Mouse (Mus musculus) limb, embryonic 11.5 days (tissue): ENCODE results near the gene Bcl7b. TPM values are rescaled to one million over a fixed set of nuclear protein-coding genes. Genes with fewer than 3 reads are reported as not detected.
"Not testable (repeated sequence)": the region's sequence is repeated elsewhere in the genome, so short reads cannot be mapped to it uniquely, and the experiment has no call there.

Experiments
- ATAC-seq: fragments of 200-750 bp; cut with Nextera tagmentation; 2 replicates; pipeline ENCODE4 v1.8.0; 2017; ENCODE audit warnings: low read depth; ENCODE audit not compliant: insufficient number of reproducible peaks, low FRiP score, low TSS enrichment
- DNase-seq: peaks from one replicate; pipeline ENCODE4 v3.0.0-alpha.2; 2015; ENCODE audit warnings: low spot score
- H3K27ac ChIP-seq: fragments of 300-500 bp; sonication (generic); replicated peaks from 2 replicates; pipeline ENCODE4 v1.5.1; 2014; ENCODE audit warnings: low read depth, mild to moderate bottlenecking, low read length
- H3K27me3 ChIP-seq: fragments of 300-500 bp; sonication (generic); 2 replicates; pipeline ENCODE4 v1.6.1; 2014; ENCODE audit warnings: mild to moderate bottlenecking, low read length, mixed read lengths; ENCODE audit not compliant: control insufficient read depth, insufficient read depth
- H3K36me3 ChIP-seq: fragments of 300-500 bp; sonication (generic); 2 replicates; pipeline ENCODE4 v1.6.1; 2014; ENCODE audit warnings: mild to moderate bottlenecking, low read length, moderate library complexity, mixed read lengths; ENCODE audit not compliant: control insufficient read depth, insufficient read depth
- H3K4me1 ChIP-seq: fragments of 300-500 bp; sonication (generic); 2 replicates; pipeline ENCODE4 v1.6.1; 2014; ENCODE audit warnings: low read length, mixed read lengths; ENCODE audit not compliant: control insufficient read depth, insufficient read depth
- H3K4me2 ChIP-seq: fragments of 300-500 bp; sonication (generic); 2 replicates; pipeline ENCODE4 v1.6.1; 2014; ENCODE audit warnings: low read depth, mild to moderate bottlenecking, moderate library complexity; ENCODE audit not compliant: severe bottlenecking
- H3K4me3 ChIP-seq: fragments of 300-500 bp; sonication (generic); 2 replicates; pipeline ENCODE4 v1.5.1; 2014; ENCODE audit warnings: low read depth, low read length
- H3K9ac ChIP-seq: fragments of 300-500 bp; sonication (generic); 2 replicates; pipeline ENCODE4 v1.6.1; 2014; ENCODE audit warnings: mild to moderate bottlenecking, low read length
- H3K9me3 ChIP-seq: fragments of 300-500 bp; sonication (generic); 2 replicates; pipeline ENCODE4 v1.6.1; 2016; ENCODE audit warnings: low read length; ENCODE audit not compliant: control insufficient read depth
- WGBS: fragments of 180-500 bp; shearing (Covaris S2); extraction: QIAGEN DNeasy Blood & Tissue Kit; methylation state at CpG from one replicate; pipeline ENCODE4 v1.1.7; 2014; 5-methylcytosine and 5-hydroxymethylcytosine counted together
- polyA plus RNA-seq: library from polyadenylated mRNA; unstranded; fragments of >200 nt; fragmentation: Nextera tagmentation; extraction: Ambion mirVana; gene quantifications from 2 replicates; pipeline ENCODE4 v1.2.1, GENCODE M21; 2014

Bcl7b gene
- polyA plus RNA-seq, 1 experiment from 2014 or later: 45.6 TPM

DNA sequence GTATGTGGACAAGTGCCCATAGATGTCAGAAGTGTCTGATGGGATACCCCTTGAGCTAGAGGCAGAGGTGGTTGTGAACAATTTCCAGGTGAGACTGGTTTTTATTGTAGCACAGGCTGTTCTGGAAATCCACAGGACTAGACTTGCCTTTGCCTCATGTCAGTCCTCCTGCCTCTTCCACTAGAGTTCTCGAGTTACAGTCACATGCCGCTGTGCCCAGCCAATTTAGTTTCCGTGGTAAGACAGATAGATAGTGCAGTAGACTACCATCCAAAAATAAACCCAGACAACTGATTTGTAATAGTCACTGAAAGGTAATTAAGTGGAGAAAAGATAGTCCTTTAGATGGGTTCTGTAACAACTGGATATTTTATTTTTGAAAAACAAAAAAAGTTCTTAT lies 34.7 kb downstream of the Bcl7b start:
- WGBS: 73% methylated on average over 3 of the region's 3 CpGs
- Histone ChIP-seq H3K27ac (no peak overlapping the region), H3K4me3 (no peak overlapping the region), H3K36me3 (peaks cover 27% of the 10 kb centered on the region; the same call in 1 of the 2 replicates), H3K27me3 (no peaks in the 10 kb centered on the region), H3K4me2 (no peak overlapping the region), H3K9ac (no peak overlapping the region), H3K4me1 (no peaks in the 10 kb centered on the region), H3K9me3 (no peaks in the 10 kb centered on the region)
- ATAC-seq (no peak), DNase-seq (no peak)

DNA sequence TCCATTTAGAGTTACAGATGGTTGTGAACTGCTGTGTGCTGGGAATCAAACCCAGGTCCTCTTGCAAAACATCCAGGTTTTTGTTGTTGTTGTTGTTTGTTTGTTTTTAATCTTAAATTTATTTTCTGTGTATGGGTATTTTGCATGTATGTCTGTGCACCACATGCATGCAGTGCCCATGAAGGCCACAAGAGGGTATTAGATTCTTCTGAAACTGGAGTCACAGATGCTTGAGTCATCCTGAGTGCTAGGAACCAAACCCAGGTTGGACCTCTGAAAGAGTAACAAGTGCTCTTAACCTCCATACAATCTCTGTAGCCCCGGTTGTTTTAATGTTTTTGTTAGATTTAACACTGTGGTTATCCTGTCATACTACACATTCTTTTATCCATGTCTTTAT lies 40.1 kb downstream of the Bcl7b start:
- Histone ChIP-seq H3K4me2 (no peak overlapping the region), H3K4me3 (no peak overlapping the region), H3K9ac (no peak overlapping the region), H3K9me3 (no peaks in the 10 kb centered on the region), H3K4me1 (no peaks in the 10 kb centered on the region), H3K27ac (no peak overlapping the region), H3K27me3 (no peaks in the 10 kb centered on the region), H3K36me3 (peaks cover 35% of the 10 kb centered on the region)
- WGBS: 95% methylated on average over 1 of the region's 1 CpGs
- ATAC-seq: no peak
- no peak for DNase-seq

DNA sequence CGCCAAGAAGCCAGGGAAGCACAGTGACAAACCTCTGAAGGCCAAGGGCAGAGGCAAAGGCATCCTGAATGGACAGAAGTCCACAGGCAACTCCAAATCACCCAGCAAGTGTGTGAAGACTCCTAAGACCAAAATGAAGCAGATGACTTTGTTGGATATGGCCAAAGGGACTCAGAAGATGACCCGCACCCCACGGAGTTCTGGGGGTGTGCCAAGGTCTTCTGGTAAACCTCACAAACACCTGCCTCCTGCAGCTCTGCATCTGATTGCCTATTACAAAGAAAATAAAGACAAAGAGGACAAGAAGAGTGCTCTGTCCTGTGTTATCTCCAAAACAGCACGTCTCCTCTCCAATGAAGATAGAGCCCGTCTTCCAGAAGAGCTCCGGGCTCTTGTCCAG lies 48.8 kb downstream of the Bcl7b start:
- Histone ChIP-seq H3K27ac (no peak overlapping the region), H3K9ac (no peak overlapping the region), H3K27me3 (no peaks in the 10 kb centered on the region), H3K4me1 (no peaks in the 10 kb centered on the region), H3K4me2 (no peak overlapping the region), H3K4me3 (no peak overlapping the region), H3K36me3 (peaks cover 47% of the 10 kb centered on the region), H3K9me3 (no peaks in the 10 kb centered on the region)
- no peak for DNase-seq
- ATAC-seq: no peak
- WGBS: 95% methylated on average over 6 of the region's 6 CpGs

DNA sequence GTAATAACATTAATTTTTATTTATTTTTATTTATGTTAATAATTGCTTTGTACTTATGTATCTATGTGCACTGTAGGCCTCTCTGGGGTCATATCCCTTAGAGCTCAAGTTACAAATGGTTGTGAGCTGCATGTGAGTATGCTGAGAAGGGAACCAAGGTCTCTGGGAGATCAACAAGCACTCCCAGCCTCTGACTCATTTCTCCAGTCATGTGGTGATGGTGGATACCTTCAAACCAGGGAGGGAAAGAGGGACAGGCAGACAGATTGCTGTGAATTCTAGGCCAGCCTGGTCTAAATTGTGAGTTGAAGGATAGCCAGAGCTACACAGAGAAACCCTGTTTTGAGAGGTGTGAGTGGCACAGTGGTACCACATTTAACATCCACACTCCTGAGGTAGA lies 52.9 kb downstream of the Bcl7b start:
- H3K36me3 ChIP-seq: peaks cover 59% of the 10 kb centered on the region
- no peaks in the 10 kb centered on the region for H3K4me1 ChIP-seq
- H3K9ac ChIP-seq: no peak overlapping the region
- H3K4me3 ChIP-seq: no peak overlapping the region
- H3K27me3 ChIP-seq: no peaks in the 10 kb centered on the region
- H3K4me2 ChIP-seq: no peak overlapping the region
- DNase-seq (no peak), ATAC-seq (no peak)
- H3K27ac ChIP-seq: no peak overlapping the region
- H3K9me3 ChIP-seq: no peaks in the 10 kb centered on the region

DNA sequence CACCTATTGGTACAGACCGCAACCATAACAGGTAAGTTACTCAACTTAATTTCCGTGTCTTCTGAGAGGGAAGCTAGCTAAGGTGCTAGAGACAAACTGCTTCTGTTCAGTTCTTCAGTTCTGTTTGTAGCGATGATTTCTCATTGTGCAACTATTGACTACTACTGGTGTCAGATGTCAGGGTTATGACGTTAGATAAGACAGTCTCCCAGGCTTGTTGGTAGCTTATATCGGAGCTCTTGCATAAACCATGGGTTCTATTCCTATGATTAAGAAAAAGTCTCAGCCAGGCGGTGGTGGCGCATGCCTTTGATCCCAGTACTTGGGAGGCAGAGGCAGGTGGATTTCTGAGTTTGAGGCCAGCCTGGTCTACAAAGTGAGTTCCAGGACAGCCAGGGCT lies 54.0 kb downstream of the Bcl7b start:
- Histone ChIP-seq H3K4me1 (no peaks in the 10 kb centered on the region), H3K9me3 (no peaks in the 10 kb centered on the region), H3K36me3 (peaks cover 56% of the 10 kb centered on the region), H3K27me3 (no peaks in the 10 kb centered on the region), H3K27ac (no peak overlapping the region), H3K9ac (no peak overlapping the region), H3K4me3 (no peak overlapping the region), H3K4me2 (no peak overlapping the region)
- 97% methylated on average over 7 of the region's 7 CpGs for WGBS
- ATAC-seq (no peak), DNase-seq (no peak)

DNA sequence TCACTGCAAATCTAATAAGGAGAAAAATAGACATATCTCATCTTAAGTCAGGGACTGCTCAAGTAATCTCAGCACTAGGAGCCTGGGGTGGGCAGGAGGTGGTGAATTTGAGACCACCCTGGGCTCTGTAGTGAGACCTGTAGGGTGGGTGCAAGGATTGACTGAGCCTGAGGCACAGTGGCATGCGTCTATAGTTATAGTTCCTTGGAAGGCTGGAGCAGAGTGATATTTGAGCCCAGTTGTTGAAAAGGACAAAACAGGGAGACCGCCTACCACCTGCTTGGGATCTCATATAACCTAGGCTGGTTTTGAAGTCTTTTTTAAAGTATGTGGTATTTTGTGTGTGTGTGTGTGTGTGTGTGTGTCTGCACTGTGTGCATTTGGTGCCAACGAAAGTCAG lies 56.1 kb downstream of the Bcl7b start:
- Histone ChIP-seq H3K27ac (no peak overlapping the region), H3K4me2 (no peak overlapping the region), H3K9ac (no peak overlapping the region), H3K36me3 (peaks cover 48% of the 10 kb centered on the region), H3K27me3 (no peaks in the 10 kb centered on the region), H3K4me1 (no peaks in the 10 kb centered on the region), H3K9me3 (no peaks in the 10 kb centered on the region), H3K4me3 (no peak overlapping the region)
- DNase-seq (no peak), ATAC-seq (no peak)
- 91% methylated on average over 3 of the region's 3 CpGs for WGBS

DNA sequence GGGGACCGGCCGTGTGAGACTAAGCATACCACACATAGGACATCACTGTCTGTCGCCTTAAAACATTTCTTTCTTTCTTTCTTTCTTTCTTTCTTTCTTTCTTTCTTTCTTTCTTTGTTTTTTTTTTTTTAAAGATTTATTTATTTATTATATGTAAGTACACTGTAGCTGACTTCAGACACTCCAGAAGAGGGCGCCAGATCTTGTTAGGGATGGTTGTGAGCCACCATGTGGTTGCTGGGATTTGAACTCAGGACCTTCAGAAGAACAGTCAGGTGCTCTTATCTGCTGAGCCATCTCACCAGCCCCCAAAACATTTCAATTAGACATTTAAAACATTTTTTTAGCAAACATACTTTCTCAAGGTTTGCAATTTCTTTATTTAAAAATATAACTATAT lies 57.8 kb downstream of the Bcl7b start:
- H3K4me3 ChIP-seq, H3K9me3 ChIP-seq, H3K27ac ChIP-seq, ATAC-seq, H3K4me2 ChIP-seq, H3K4me1 ChIP-seq, DNase-seq, H3K9ac ChIP-seq, H3K27me3 ChIP-seq: not testable (repeated sequence)
- peaks cover 46% of the 10 kb centered on the region for H3K36me3 ChIP-seq
- 94% methylated on average over 4 of the region's 4 CpGs for WGBS

DNA sequence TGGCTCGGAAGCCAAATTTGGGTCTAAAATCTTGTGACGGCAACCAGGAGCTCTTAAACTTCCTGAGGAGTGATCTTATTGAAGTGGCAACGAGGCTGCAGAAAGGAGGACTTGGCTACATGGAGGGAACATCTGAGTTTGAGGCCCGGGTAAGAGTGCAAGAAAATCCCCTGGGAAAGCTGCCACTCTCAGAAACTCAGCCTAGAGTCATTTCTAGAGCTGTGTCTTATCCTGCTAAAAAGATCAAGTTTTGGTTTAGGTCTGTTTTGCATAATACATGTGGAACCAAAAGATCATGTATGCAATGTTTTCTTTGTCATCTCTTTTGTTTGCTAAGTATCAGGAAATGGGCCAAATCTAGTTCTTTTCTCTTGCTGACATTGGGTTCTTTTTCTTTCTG lies 62.1 kb downstream of the Bcl7b start:
- DNase-seq: no peak
- Histone ChIP-seq H3K36me3 (peaks cover 42% of the 10 kb centered on the region), H3K4me2 (no peak overlapping the region), H3K27me3 (no peaks in the 10 kb centered on the region), H3K4me3 (no peak overlapping the region), H3K9ac (no peak overlapping the region), H3K4me1 (no peaks in the 10 kb centered on the region), H3K9me3 (no peaks in the 10 kb centered on the region), H3K27ac (no peak overlapping the region)
- 85% methylated on average over 4 of the region's 4 CpGs for WGBS
- ATAC-seq: no peak
